Mouse (Mus musculus) ES-E14 (cell line): ENCODE measurements around the gene Casp8.

Experiments used
- CHD2 ChIP-seq: IDR thresholded peaks from 2 replicates; pipeline ENCODE4 v1.6.1; 2014; ENCODE audit warnings: mild to moderate bottlenecking, low read depth, low read length, inconsistent platforms
- MAFK ChIP-seq: IDR thresholded peaks from 2 replicates; pipeline ENCODE4 v1.6.1; 2014; ENCODE audit warnings: mild to moderate bottlenecking, low read depth, low read length, inconsistent platforms; ENCODE audit not compliant: insufficient read depth
- ZC3H11A ChIP-seq: IDR thresholded peaks from 2 replicates; pipeline ENCODE4 v1.6.1; 2012; ENCODE audit warnings: low read depth, mild to moderate bottlenecking, inconsistent platforms, low read length, borderline replicate concordance
- ZNF384 ChIP-seq: IDR thresholded peaks from 2 replicates; pipeline ENCODE4 v1.6.1; 2012; ENCODE audit warnings: low read depth, low read length, inconsistent platforms

- TF ChIP-seq ZC3H11A = no peak
- TF ChIP-seq ZNF384 = no peak
- TF ChIP-seq MAFK = no peak
- TF ChIP-seq CHD2 = no peak
These were observed 11.5 kb downstream of the Casp8 start for GRCm38 (mm10) chr1:58806651-58807050.
